Mouse (Mus musculus): ENCODE measurements around the gene Eef1akmt2. TPM values are rescaled to one million over a fixed set of nuclear protein-coding genes. Genes with fewer than 3 reads are reported as not detected.
A peak's percentile ranks its signal among the peaks of the same experiment; 100 is the strongest.

Gene Eef1akmt2
- polyA plus RNA-seq, 1 experiment from 2014 or later, result 82.0 TPM

DNA sequence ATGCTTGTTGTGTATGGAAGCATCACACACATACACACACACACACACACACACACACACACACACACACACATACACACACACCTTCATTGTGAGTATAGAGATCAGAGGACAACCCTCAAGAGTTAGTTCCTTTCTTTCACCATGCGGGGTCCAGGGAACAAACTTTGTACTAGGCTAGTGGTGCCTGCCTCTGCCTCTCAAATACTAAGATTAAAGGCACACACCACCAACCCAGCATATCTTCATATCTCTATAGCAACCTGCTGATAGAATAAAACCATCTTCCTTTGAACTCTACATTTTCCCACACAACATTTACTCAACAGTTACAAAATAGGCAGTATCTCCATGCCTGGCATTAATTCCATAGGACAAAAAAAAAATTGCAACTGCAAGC lies 3.6 kb upstream of the Eef1akmt2 start:
- H3K9me3 ChIP-seq (replicated peaks), result no peaks in the 10 kb centered on the region
- H3K4me1 ChIP-seq, result peaks cover 27% of the 10 kb centered on the region
- H3K36me3 ChIP-seq, result no peaks in the 10 kb centered on the region
- no peak overlapping the region for H3K4me3 ChIP-seq
- 79% methylated on average over 1 of the region's 1 CpGs for WGBS
- no peaks in the 10 kb centered on the region for H3K27me3 ChIP-seq (ENCODE audit: low read depth, poor library complexity, severe bottlenecking)
- no peak for DNase-seq (ENCODE audit: low spot score)
- H3K27ac ChIP-seq (replicated peaks), result no peak overlapping the region

DNA sequence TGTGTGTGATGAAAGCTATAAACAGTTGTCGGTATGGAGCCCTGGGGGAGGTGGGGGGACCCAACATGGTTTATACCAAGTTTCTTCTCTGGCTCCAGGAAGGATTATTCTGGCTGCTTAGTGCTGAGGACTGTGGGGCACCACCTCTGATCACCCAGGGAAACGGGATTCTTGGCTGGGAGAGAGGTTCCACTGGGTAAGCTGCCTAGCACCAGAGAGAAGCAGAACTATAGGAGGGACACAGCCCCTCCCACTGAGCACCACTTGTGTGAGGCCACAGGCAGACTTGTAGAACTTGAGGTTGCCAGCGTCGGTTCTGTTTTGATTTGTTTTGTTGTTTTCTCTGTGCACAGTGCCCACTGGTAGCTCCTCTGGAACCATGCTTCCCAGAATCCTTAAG lies 1.5 kb upstream of the Eef1akmt2 start:
- H3K4me1 ChIP-seq, result peaks cover 18% of the 10 kb centered on the region
- no peaks in the 10 kb centered on the region for H3K9me3 ChIP-seq (replicated peaks)
- peaks cover 17% of the 10 kb centered on the region for H3K36me3 ChIP-seq
- H3K4me3 ChIP-seq, result no peak overlapping the region
- DNase-seq (ENCODE audit: low spot score), result no peak
- no peak overlapping the region for H3K27ac ChIP-seq (replicated peaks)
- 74% methylated on average over 4 of the region's 4 CpGs for WGBS
- no peaks in the 10 kb centered on the region for H3K27me3 ChIP-seq (ENCODE audit: low read depth, poor library complexity, severe bottlenecking)

DNA sequence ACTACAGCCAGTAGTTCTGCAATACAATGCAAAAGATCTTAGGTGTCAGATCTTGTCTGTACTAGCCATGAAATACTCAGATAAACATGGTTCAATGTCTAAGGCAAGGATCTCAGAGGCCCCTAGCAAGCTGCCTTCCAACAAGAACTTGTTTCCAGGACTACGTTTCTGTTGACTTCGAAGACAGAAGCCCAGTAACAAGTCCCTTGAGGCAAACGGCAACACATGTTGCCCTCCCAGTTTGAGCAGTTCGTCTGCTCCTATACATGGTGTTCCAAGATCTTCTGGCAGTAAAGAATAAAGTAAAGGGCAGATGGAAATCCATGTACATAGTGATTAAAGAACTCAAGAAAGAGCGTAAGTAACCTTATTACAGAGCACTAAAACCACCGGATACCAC lies 888 bp upstream of the Eef1akmt2 start:
- H3K36me3 ChIP-seq, result peaks cover 23% of the 10 kb centered on the region
- DNase-seq (ENCODE audit: low spot score), result no peak
- no peaks in the 10 kb centered on the region for H3K9me3 ChIP-seq (replicated peaks)
- H3K27me3 ChIP-seq (ENCODE audit: low read depth, poor library complexity, severe bottlenecking), result no peaks in the 10 kb centered on the region
- no peak overlapping the region for H3K4me3 ChIP-seq
- peaks cover 18% of the 10 kb centered on the region for H3K4me1 ChIP-seq
- 92% methylated on average over 6 of the region's 6 CpGs for WGBS
- no peak overlapping the region for H3K27ac ChIP-seq (replicated peaks)

DNA sequence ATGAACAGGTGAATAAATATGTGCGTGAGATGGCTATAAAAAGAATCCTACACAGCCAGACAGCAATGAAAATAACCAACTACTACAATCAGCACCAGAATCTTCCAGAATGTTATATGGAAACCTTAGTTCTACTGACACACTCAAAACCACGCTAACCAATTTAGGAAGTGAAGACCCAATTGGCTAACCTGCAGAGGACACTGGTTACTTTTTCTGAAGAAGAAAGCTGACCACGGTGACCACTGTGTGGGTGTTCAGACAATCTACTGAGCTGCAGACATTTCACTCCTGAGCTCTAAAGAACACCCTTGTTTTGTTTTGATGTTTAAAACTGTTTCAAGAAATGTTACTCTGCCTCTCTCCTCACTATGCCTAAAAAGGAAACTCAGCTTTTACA lies 9.3 kb downstream of the Eef1akmt2 start:
- no peaks in the 10 kb centered on the region for H3K9me3 ChIP-seq (replicated peaks)
- no peaks in the 10 kb centered on the region for H3K27me3 ChIP-seq (ENCODE audit: low read depth, poor library complexity, severe bottlenecking)
- H3K4me3 ChIP-seq, result no peak overlapping the region
- H3K27ac ChIP-seq (replicated peaks), result no peak overlapping the region
- H3K4me1 ChIP-seq, result no peaks in the 10 kb centered on the region
- H3K36me3 ChIP-seq, result peaks cover 65% of the 10 kb centered on the region
- DNase-seq (ENCODE audit: low spot score), result no peak
- WGBS, result 93% methylated on average over 3 of the region's 3 CpGs

DNA sequence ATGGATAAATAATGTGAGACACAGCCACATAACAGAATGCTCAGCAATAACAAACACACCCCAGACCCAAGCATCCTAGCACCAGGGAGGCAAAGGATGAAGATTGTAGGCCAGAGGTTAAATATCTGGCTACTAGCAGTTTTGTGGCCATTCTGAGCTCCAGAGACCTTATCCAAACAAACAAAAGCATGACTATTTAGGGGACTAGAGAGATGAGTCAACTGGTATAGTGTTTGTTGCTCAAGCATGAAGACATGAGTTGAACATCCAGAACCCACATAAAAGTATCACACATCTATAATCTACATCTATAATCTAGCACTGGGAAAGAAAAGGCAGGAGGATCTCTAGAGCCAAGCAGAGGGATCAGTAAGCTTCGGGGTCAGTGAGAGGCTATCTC lies 10.0 kb downstream of the Eef1akmt2 start:
- H3K27ac ChIP-seq (replicated peaks), result no peak overlapping the region
- no peaks in the 10 kb centered on the region for H3K9me3 ChIP-seq (replicated peaks)
- H3K27me3 ChIP-seq (ENCODE audit: low read depth, poor library complexity, severe bottlenecking), result no peaks in the 10 kb centered on the region
- H3K4me3 ChIP-seq, result no peak overlapping the region
- no peak for DNase-seq (ENCODE audit: low spot score)
- H3K4me1 ChIP-seq, result no peaks in the 10 kb centered on the region
- peaks cover 58% of the 10 kb centered on the region for H3K36me3 ChIP-seq
- 97% methylated on average over 1 of the region's 1 CpGs for WGBS

DNA sequence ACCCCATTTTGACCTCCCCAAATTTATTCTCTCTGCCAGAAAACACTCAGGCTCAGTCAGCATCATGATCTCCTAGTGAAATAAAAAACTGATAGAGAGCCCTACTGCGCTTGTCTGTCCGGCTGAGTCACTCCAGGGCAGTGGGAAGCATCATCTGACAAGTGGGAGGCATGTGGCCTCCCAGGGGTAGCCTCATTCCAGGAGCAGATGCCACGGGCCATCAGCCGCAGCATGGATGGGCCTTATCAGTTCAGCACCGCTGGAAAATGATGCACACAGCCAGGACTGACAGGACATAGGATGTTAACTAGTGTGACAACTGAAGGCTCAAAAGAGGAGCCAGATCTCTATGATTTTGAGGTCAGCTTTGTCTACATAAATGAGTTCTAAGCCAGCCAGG lies 11.2 kb downstream of the Eef1akmt2 start:
- no peak for DNase-seq (ENCODE audit: low spot score)
- H3K36me3 ChIP-seq, result peaks cover 53% of the 10 kb centered on the region
- no peaks in the 10 kb centered on the region for H3K9me3 ChIP-seq (replicated peaks)
- H3K4me1 ChIP-seq, result no peaks in the 10 kb centered on the region
- no peaks in the 10 kb centered on the region for H3K27me3 ChIP-seq (ENCODE audit: low read depth, poor library complexity, severe bottlenecking)
- no peak overlapping the region for H3K4me3 ChIP-seq
- WGBS, result 79% methylated on average over 5 of the region's 5 CpGs
- H3K27ac ChIP-seq (replicated peaks), result no peak overlapping the region

DNA sequence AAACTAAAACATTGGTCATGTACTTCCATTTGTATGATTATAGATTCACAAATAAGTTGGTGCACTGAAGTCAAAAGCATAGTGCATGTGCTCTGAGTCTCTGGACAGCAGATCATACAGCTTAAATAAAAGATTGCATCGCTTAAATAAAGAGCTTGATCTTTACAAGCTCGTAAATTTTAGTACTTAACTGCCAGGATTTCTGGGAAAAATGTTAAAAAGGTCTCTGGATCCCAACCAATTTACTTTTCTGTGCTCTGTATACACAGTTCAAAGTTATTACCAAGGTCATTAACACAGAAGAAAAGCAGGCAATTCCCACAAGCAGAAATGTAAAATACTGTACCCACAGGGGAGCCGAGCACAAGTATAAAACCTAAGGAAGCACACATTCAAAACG lies 21.5 kb downstream of the Eef1akmt2 start:
- DNase-seq (ENCODE audit: low spot score), result no peak
- Histone ChIP-seq H3K27ac (replicated peaks) (no peak overlapping the region), H3K27me3 (ENCODE audit: low read depth, poor library complexity, severe bottlenecking) (no peaks in the 10 kb centered on the region), H3K4me3 (no peak overlapping the region), H3K36me3 (peaks cover 63% of the 10 kb centered on the region), H3K4me1 (no peaks in the 10 kb centered on the region), H3K9me3 (replicated peaks) (no peaks in the 10 kb centered on the region)
- 91% methylated on average over 4 of the region's 4 CpGs for WGBS

DNA sequence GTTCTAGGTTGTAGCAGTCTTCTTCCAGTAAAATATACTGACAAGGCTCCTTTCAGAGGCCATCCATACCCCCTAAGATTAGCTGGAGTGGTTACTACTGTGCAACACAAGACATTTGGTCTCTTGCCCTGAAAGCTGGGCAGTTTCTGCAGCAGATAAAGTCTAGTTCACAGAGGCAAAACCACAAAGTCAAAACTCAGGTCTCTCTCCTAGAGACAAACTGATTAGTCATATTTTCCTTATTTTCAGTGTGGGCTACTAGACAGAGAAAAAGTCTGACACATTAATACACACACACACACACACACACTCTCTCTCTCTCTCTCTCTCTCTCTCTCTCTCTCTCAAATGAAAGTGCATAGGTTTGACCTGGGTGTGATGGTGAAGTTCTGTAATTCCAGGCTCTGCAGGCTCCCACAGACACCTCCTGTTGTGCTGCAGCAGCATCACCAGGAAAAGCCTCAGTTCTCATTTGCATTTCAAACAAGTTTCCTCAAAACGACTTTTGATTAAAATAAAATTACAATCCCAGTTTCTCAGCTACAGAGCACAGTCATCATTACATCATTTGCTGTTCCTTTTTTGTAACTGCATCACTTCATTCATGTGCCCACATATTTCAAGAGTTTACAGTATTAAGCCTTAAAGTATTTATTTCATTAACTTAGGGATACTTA lies 28.0 kb downstream of the Eef1akmt2 start:
- Histone ChIP-seq H3K4me1 (peaks cover 9% of the 10 kb centered on the region; the same call in 1 of the 2 replicates), H3K27ac (replicated peaks) (no peak overlapping the region), H3K9me3 (replicated peaks) (no peaks in the 10 kb centered on the region), H3K27me3 (ENCODE audit: low read depth, poor library complexity, severe bottlenecking) (no peaks in the 10 kb centered on the region), H3K4me3 (no peak overlapping the region), H3K36me3 (peaks cover 52% of the 10 kb centered on the region)
- whole genome bisulfite sequencing, result 30% methylated on average over 1 of the region's 1 CpGs
- DNase-seq (ENCODE audit: low spot score), result no peak

DNA sequence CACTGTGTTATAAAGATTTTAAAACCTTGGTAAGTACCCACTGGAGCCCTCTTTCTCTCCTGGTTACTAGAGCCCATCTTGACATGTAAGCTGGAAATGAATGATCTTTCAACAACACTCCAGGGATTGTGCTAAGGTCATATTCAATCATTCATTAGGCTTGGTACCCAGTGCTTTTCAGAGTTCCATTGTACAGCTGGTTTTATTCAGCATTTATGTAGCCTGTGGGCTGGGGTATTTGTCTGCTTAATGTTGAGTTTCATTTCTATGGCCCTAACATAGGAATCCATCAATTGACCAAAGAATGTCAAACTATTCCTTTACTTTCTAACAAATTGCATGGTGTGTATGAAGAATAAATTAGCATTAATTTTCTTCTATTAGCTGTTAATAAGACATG lies 28.6 kb downstream of the Eef1akmt2 start:
- Histone ChIP-seq H3K27me3 (ENCODE audit: low read depth, poor library complexity, severe bottlenecking) (no peaks in the 10 kb centered on the region), H3K4me1 (peaks cover 9% of the 10 kb centered on the region; the same call in 1 of the 2 replicates), H3K27ac (replicated peaks) (no peak overlapping the region), H3K9me3 (replicated peaks) (no peaks in the 10 kb centered on the region), H3K4me3 (no peak overlapping the region), H3K36me3 (peaks cover 49% of the 10 kb centered on the region)
- DNase-seq (ENCODE audit: low spot score), result no peak

DNA sequence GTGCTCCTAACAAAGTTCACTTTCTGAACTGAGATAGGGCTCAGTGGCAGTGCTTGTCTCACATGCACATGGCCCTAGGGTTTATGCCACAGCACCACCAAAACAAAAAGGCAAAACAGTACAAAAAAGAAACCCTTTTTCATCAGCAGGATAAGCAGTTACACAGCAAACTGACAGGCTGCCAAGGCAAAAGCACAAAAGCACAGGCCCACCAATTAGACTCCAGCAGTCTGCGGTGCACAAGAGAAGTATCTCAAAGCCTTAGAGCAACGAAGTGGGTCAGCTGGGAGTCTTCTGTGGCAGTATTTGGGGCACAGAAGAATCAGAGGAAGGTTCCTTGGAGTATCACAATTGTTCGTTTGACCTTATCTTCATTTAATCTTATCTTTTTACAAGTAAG lies 31.8 kb downstream of the Eef1akmt2 start:
- Histone ChIP-seq H3K27me3 (ENCODE audit: low read depth, poor library complexity, severe bottlenecking) (no peaks in the 10 kb centered on the region), H3K4me3 (no peak overlapping the region), H3K27ac (replicated peaks) (no peak overlapping the region), H3K4me1 (peaks cover 22% of the 10 kb centered on the region), H3K9me3 (replicated peaks) (no peaks in the 10 kb centered on the region), H3K36me3 (peaks cover 26% of the 10 kb centered on the region)
- no peak for DNase-seq (ENCODE audit: low spot score)
- 89% methylated on average over 3 of the region's 3 CpGs for WGBS

DNA sequence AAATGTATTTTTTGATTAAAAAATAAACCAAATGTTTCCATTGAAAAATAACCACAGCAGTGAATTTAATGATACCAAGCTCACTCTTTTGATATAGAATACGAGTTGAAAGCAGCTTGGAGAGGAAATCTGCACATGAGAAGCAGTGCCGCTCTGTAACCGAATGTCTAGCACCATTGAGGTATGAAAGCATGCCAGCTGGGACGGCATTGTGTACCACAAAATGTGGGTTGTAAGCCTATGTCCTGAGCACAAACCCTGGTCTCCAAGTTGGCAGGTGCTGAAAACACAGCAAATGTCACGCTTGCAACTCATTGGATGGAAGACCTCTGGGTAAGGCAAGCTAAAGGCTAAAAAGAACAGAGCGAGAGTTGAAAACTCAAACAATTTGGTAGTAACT lies 35.4 kb downstream of the Eef1akmt2 start:
- H3K9me3 ChIP-seq (replicated peaks), result no peaks in the 10 kb centered on the region
- H3K27me3 ChIP-seq (ENCODE audit: low read depth, poor library complexity, severe bottlenecking), result no peaks in the 10 kb centered on the region
- H3K4me1 ChIP-seq, result peaks cover 47% of the 10 kb centered on the region
- 88% methylated on average over 6 of the region's 6 CpGs for WGBS
- no peak for DNase-seq (ENCODE audit: low spot score)
- H3K27ac ChIP-seq (replicated peaks), result no peak overlapping the region
- peaks cover 11% of the 10 kb centered on the region for H3K36me3 ChIP-seq
- no peak overlapping the region for H3K4me3 ChIP-seq

DNA sequence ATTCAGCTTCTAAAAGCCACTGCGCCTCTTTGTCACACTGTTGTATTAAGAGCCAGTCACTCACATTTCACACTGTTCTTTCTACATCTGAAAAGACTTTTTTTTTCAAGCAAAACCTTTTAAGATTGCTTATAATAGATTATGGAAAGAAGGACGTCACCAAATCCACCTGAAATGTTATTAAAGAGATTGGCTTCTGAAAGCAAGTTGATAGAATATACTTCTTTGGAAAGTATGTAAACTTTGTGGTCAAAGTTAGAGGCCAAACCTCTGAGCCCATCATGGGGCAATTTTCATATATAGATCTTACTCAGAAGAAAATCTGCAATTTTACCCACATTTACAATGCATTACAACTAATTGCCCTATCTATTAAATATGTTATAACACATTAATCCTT lies 35.9 kb downstream of the Eef1akmt2 start:
- H3K27ac ChIP-seq (replicated peaks), result no peak overlapping the region
- H3K4me1 ChIP-seq, result peaks cover 52% of the 10 kb centered on the region
- no peaks in the 10 kb centered on the region for H3K9me3 ChIP-seq (replicated peaks)
- no peak overlapping the region for H3K4me3 ChIP-seq
- no peak for DNase-seq (ENCODE audit: low spot score)
- H3K36me3 ChIP-seq, result peaks cover 11% of the 10 kb centered on the region
- WGBS, result 66% methylated on average over 2 of the region's 2 CpGs
- H3K27me3 ChIP-seq (ENCODE audit: low read depth, poor library complexity, severe bottlenecking), result no peaks in the 10 kb centered on the region

DNA sequence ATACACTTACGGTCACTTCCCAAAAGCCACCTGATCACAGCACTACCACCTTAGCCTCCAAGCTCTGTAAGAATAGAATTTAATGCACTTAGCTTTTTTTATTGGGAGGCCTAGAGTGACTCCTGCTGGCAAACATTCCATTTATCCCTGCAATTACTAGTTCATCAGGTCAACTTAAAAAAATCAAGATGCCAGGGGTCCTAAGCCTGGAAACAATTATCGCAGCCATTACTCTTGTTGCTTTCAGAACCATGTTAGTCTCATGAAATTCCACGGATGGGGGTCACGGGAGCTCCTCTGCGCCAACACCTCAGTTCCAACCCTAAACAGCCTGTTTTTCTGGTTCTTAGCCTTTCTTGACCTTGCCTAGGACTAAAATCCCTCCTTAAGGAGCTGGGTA lies 37.4 kb downstream of the Eef1akmt2 start:
- Histone ChIP-seq H3K4me3 (no peak overlapping the region), H3K36me3 (peaks cover 4% of the 10 kb centered on the region), H3K9me3 (replicated peaks) (no peaks in the 10 kb centered on the region), H3K27ac (replicated peaks) (no peak overlapping the region), H3K27me3 (ENCODE audit: low read depth, poor library complexity, severe bottlenecking) (no peaks in the 10 kb centered on the region), H3K4me1 (peaks cover 64% of the 10 kb centered on the region)
- DNase-seq (ENCODE audit: low spot score), result no peak
- WGBS, result 76% methylated on average over 5 of the region's 5 CpGs

DNA sequence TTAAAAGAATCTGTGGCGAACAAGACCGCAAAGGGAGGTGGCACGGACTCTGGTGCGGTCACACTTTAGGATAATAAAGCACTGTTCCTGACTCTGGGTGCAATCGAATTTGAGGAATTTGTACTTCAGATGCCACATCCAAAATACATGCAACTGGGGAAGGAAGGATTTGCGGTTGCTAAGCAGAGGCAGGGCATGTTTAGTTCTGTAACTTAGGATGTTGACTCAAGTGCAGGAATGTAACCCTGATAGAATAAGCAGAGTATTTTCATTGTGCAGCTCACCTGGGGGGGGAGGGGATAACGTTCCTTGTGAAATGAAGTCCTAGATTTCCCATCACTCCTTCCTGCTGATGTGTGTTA lies 38.4 kb downstream of the Eef1akmt2 start:
- H3K4me1 ChIP-seq, result peaks cover 74% of the 10 kb centered on the region
- H3K27ac ChIP-seq (replicated peaks), result peak overlapping the region; percentile 92
- no peak for DNase-seq (ENCODE audit: low spot score)

More for the DNA sequence above, 38.4 kb downstream of the Eef1akmt2 start:
- WGBS, result 4% methylated on average over 7 of the region's 7 CpGs
- peaks cover 4% of the 10 kb centered on the region for H3K36me3 ChIP-seq
- H3K4me3 ChIP-seq, result peak overlapping the region; percentile 75
- no peaks in the 10 kb centered on the region for H3K9me3 ChIP-seq (replicated peaks)
- H3K27me3 ChIP-seq (ENCODE audit: low read depth, poor library complexity, severe bottlenecking), result no peaks in the 10 kb centered on the region
